Mouse (Mus musculus) forebrain, embryonic 12.5 days (tissue): ENCODE results near the gene Syt17. TPM values are rescaled to one million over a fixed set of nuclear protein-coding genes. Genes with fewer than 3 reads are reported as not detected.

Experiments
- ATAC-seq: fragments of 200-750 bp; cut with Nextera tagmentation; 2 replicates; pipeline ENCODE4 v1.8.0; 2017; ENCODE audit warnings: moderate TSS enrichment; ENCODE audit not compliant: low FRiP score
- H3K27ac ChIP-seq: fragments of 300-500 bp; sonication (generic); 2 replicates; pipeline ENCODE4 v1.5.1; 2016; ENCODE audit warnings: mild to moderate bottlenecking
- H3K27me3 ChIP-seq: fragments of 300-500 bp; sonication (generic); 2 replicates; pipeline ENCODE4 v1.6.1; 2016; ENCODE audit warnings: mild to moderate bottlenecking
- H3K36me3 ChIP-seq: fragments of 300-500 bp; sonication (generic); replicated peaks from 2 replicates; pipeline ENCODE4 v1.6.1; 2016; ENCODE audit warnings: mild to moderate bottlenecking
- H3K4me1 ChIP-seq: fragments of 300-500 bp; sonication (generic); 2 replicates; pipeline ENCODE4 v1.6.1; 2016
- H3K4me2 ChIP-seq: fragments of 300-500 bp; sonication (generic); 2 replicates; pipeline ENCODE4 v1.6.1; 2016; ENCODE audit warnings: mild to moderate bottlenecking, moderate library complexity
- H3K4me3 ChIP-seq: fragments of 300-500 bp; sonication (generic); replicated peaks from 2 replicates; pipeline ENCODE4 v1.5.1; 2016; ENCODE audit warnings: mild to moderate bottlenecking
- H3K9ac ChIP-seq: fragments of 300-500 bp; sonication (generic); 2 replicates; pipeline ENCODE4 v1.6.1; 2016; ENCODE audit warnings: mild to moderate bottlenecking
- H3K9me3 ChIP-seq: fragments of 300-500 bp; sonication (generic); 2 replicates; pipeline ENCODE4 v1.6.1; 2016
- WGBS: fragments of 180-500 bp; shearing (Covaris S2); methylation state at CpG from one replicate; pipeline ENCODE4 v1.1.7; 2016; 5-methylcytosine and 5-hydroxymethylcytosine counted together
- polyA plus RNA-seq: library from polyadenylated mRNA; unstranded; fragments of >200 nt; fragmentation: Nextera tagmentation; extraction: Ambion mirVana; gene quantifications from 2 replicates; pipeline ENCODE4 v1.2.1, GENCODE M21; 2016

Syt17 gene
- polyA plus RNA-seq, 1 experiment from 2014 or later, result 3.4 TPM

DNA sequence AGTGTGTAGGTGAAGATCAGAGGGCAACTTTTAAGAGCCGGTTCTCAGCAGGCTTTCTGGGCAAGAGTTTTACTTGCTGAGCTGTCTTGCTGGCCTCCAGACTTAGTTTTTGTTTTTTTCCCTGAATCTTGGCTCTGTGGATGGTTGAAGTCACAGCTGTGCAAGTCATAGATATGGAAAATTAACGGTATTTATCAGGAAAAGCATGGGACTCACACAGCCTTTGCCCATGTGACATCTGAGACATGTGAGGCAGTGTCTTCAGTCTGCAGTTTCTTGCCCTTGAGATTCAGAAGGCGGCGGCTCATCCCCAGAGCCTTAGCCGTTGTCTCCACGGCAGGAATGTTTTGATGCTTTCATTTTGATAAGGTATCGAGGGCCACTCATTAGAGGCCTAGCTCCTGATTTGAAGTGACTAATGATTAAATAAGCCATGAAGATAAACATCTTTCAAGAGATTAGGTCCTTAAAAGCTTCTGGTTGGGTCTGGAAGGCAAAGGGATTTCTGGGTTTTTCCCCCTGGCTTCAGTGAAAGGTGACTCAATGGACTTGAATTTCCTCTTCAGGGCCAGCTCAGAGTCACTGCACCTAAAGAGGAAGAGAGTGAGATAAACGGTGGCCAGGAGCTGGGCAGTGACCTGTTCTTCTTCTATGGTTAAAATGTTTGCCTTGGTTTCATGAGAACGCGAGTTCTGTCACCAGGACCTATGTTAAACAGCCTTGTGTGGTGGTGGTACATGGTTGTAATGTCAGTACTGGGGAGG is 33.2 kb upstream of the Syt17 start:
- H3K4me1 ChIP-seq, result 0 out of 2 replicates have a peak, but pooled peaks cover 3% of the 10 kb centered on the region
- no peaks in the 10 kb centered on the region for H3K9me3 ChIP-seq
- no peak for ATAC-seq
- H3K36me3 ChIP-seq, result no peaks in the 10 kb centered on the region
- H3K9ac ChIP-seq, result no peak overlapping the region
- 89% methylated on average over 10 of the region's 10 CpGs for WGBS
- no peak overlapping the region for H3K4me2 ChIP-seq
- no peak overlapping the region for H3K27ac ChIP-seq
- H3K27me3 ChIP-seq, result no peaks in the 10 kb centered on the region
- no peak overlapping the region for H3K4me3 ChIP-seq

DNA sequence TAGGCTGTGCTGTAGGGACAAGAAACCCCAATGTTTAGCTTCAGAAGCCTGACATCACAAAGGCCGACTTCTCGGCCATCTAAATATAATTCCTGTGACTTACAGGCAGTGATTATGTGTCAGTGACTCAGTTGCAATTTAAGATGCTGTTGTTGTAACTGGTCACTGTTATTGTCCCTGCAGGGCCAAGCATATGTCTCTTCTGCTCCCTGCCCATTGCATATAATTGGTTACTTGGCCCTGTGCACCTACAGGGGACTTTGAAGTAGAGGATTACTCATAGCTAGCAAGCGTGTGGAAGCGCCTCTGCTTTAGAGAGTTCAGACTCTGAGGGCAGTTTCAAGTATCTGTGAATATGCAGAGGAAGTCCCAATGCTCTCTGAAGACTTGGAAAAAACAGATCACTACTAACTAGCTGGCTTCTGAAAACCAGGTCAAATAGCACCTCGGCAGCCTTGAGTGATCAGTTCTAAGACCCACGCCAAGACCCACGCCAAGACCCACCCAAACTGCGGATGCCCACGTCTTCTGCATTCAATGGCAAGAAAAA is 32.2 kb upstream of the Syt17 start:
- peaks cover 3% of the 10 kb centered on the region; the same call in 1 of the 2 replicates for H3K4me1 ChIP-seq
- ATAC-seq, result no peak
- no peaks in the 10 kb centered on the region for H3K9me3 ChIP-seq
- no peaks in the 10 kb centered on the region for H3K27me3 ChIP-seq
- no peak overlapping the region for H3K27ac ChIP-seq
- WGBS, result 91% methylated on average over 9 of the region's 9 CpGs
- no peak overlapping the region for H3K4me3 ChIP-seq
- H3K9ac ChIP-seq, result no peak overlapping the region
- no peak overlapping the region for H3K4me2 ChIP-seq
- no peaks in the 10 kb centered on the region for H3K36me3 ChIP-seq

DNA sequence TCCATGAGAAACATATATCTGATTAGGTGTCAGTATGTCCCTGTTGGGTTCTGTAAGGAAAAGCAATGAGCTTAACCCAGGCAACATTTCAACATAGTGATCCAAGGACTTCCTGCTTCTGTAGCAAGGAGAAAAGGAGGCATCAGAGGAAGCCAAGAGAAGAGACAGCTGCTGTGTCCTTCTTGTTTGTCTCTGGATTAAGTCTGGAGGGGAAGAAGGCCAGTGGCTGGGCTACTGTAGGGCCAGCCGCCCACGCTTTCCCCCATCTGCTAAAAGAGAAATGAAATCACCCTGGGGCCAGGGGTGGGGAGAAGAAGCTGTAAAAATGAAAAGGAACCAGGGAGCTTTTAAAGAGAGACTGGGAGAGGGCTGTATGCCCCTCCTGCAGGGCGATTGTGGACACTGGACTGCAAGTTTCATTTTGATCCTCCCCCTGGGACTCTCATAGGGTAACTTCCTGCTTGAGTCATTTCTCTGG is 30.9 kb upstream of the Syt17 start:
- no peak for ATAC-seq
- WGBS, result 59% methylated on average over 3 of the region's 3 CpGs

DNA sequence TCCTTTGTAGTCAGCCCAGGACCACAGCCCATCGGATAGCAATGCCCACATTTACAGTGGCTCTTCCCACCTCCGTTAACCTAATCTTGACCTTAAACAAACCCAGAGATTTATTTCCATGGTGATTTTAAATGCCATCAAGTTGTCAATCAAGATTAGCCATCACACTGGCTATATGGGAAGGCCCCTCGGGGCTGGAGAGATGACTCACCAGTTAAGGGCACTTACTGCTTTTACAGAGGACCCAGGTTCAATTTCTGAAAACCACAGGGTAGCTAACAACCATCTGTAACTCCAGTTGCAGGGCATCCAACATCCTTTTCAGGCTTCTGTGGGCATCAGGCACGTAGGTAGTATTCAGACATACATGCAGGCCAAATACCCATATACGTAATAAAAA is 28.4 kb upstream of the Syt17 start:
- WGBS, result 56% methylated on average over 5 of the region's 5 CpGs
- no peaks in the 10 kb centered on the region for H3K9me3 ChIP-seq
- H3K27ac ChIP-seq, result no peak overlapping the region
- H3K9ac ChIP-seq, result no peak overlapping the region
- peaks cover 3% of the 10 kb centered on the region; the same call in 1 of the 2 replicates for H3K4me1 ChIP-seq
- H3K4me3 ChIP-seq, result no peak overlapping the region
- H3K27me3 ChIP-seq, result no peaks in the 10 kb centered on the region
- ATAC-seq, result no peak; the same call in 1 of the 2 replicates
- H3K4me2 ChIP-seq, result no peak overlapping the region
- no peaks in the 10 kb centered on the region for H3K36me3 ChIP-seq

More for the DNA sequence above, 30.9 kb upstream of the Syt17 start:
- Histone ChIP-seq H3K9ac (no peak overlapping the region), H3K27ac (no peak overlapping the region), H3K4me1 (peaks cover 3% of the 10 kb centered on the region; the same call in 1 of the 2 replicates), H3K27me3 (no peaks in the 10 kb centered on the region), H3K4me2 (no peak overlapping the region), H3K36me3 (no peaks in the 10 kb centered on the region), H3K4me3 (no peak overlapping the region), H3K9me3 (no peaks in the 10 kb centered on the region)

DNA sequence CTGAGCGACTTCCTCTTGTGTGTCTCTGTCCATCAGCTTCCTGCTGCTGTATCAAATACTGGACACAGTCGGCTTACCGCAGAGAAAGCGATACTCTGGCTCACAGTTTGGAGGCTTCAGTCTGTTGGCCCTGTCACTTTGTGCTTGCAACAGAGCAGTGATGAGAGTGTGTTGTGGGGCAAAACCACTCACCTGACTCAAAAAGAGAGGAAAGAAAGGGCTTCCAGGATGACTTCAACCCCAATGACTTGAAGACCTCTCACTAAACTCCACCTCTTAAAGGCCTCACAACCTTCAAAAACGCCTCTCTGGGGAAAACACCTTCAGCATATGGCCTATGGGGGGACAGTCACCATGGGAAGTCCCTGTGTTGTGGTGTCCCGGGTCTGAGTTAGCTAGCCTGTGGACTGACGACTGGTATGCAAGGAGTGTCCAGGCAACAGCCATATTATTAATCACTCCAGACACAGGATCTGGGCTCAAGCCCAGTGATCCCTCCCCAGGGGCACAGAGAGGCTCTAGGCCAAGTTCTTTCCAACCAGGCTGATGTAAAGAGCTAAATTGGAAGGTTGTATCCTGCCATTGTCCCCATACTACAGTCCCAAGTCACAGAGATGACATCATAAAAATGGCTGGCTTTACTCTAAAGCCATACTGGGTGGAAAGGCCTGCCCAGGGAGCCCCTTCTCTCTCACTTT is 27.1 kb upstream of the Syt17 start:
- H3K4me3 ChIP-seq, result no peak overlapping the region
- no peaks in the 10 kb centered on the region for H3K9me3 ChIP-seq
- WGBS, result 87% methylated on average over 7 of the region's 7 CpGs
- H3K4me2 ChIP-seq, result no peak overlapping the region
- peaks cover 3% of the 10 kb centered on the region; the same call in 1 of the 2 replicates for H3K4me1 ChIP-seq
- H3K9ac ChIP-seq, result no peak overlapping the region
- no peak overlapping the region for H3K27ac ChIP-seq
- no peak for ATAC-seq
- no peaks in the 10 kb centered on the region for H3K27me3 ChIP-seq
- no peaks in the 10 kb centered on the region for H3K36me3 ChIP-seq

DNA sequence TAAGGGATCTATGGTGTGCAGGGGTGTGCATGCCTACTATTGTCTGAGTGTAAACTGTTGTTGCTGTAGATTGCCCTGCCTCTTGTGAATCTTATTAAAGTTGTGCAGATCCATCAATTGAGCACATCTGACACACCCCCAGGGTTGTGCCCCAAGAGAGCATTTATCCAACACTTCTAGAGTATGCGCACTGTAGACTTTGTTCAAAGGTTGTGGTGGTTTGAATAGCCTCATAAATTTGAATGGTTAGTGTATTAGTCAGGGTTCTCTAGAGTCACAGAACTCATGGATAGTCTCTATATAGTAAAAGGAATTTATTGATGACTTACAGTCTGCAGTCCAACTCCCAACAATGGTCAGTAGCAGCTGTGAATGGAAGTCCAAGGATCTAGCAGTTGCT is 24.9 kb upstream of the Syt17 start:
- Histone ChIP-seq H3K9me3 (no peaks in the 10 kb centered on the region), H3K36me3 (no peaks in the 10 kb centered on the region), H3K4me2 (no peak overlapping the region), H3K27me3 (no peaks in the 10 kb centered on the region), H3K4me1 (peaks cover 3% of the 10 kb centered on the region; the same call in 1 of the 2 replicates), H3K4me3 (no peak overlapping the region), H3K27ac (no peak overlapping the region), H3K9ac (no peak overlapping the region)
- 91% methylated on average over 1 of the region's 1 CpGs for WGBS
- ATAC-seq, result no peak

DNA sequence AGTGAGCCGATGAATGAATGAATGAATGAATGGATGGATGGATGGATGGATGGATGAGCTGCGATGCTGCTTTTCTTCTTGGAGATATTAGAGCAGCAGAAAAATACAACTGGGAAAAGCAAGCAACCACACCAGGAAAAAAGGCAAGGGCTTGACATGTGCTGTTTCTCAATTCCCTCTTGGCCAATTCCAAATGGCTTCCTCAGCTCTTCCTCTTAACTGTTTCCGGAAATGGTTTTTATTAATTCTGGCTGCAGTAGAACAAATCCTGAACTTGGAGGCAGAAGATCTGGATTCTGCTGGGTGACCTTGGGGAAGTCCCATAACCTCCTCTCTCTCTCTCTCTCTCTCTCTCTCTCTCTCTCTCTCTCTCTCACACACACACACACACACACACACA is 20.0 kb upstream of the Syt17 start:
- Histone ChIP-seq H3K9me3 (no peaks in the 10 kb centered on the region), H3K36me3 (no peaks in the 10 kb centered on the region), H3K27ac (no peak overlapping the region), H3K4me2 (no peak overlapping the region), H3K9ac (no peak overlapping the region), H3K4me1 (peaks cover 8% of the 10 kb centered on the region), H3K4me3 (no peak overlapping the region), H3K27me3 (no peaks in the 10 kb centered on the region)
- 95% methylated on average over 3 of the region's 3 CpGs for WGBS
- no peak for ATAC-seq

DNA sequence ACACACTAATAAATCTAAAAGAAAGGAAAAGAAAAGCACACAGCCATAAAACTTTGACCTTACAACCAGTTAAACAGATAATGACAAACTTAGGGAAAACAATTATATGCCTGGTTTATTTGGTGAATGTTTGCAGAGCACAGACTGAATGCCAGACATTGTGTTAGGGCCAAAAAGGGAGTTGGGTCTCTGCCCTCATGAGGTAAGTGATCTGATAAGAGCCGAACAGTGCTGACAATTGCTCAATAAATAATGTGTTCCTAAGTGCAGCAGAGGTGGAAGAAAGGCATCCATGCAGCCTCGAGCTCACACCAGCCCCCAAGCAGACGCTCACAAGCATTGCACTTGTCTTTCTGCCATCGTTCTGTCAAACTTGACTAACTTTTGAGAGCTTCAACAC is 16.4 kb upstream of the Syt17 start:
- H3K36me3 ChIP-seq, result no peaks in the 10 kb centered on the region
- no peaks in the 10 kb centered on the region for H3K27me3 ChIP-seq
- H3K4me1 ChIP-seq, result peaks cover 24% of the 10 kb centered on the region
- 75% methylated on average over 4 of the region's 4 CpGs for WGBS
- H3K4me3 ChIP-seq, result no peak overlapping the region
- no peak overlapping the region for H3K27ac ChIP-seq
- no peak for ATAC-seq
- no peak overlapping the region for H3K9ac ChIP-seq
- no peak overlapping the region for H3K4me2 ChIP-seq
- no peaks in the 10 kb centered on the region for H3K9me3 ChIP-seq

DNA sequence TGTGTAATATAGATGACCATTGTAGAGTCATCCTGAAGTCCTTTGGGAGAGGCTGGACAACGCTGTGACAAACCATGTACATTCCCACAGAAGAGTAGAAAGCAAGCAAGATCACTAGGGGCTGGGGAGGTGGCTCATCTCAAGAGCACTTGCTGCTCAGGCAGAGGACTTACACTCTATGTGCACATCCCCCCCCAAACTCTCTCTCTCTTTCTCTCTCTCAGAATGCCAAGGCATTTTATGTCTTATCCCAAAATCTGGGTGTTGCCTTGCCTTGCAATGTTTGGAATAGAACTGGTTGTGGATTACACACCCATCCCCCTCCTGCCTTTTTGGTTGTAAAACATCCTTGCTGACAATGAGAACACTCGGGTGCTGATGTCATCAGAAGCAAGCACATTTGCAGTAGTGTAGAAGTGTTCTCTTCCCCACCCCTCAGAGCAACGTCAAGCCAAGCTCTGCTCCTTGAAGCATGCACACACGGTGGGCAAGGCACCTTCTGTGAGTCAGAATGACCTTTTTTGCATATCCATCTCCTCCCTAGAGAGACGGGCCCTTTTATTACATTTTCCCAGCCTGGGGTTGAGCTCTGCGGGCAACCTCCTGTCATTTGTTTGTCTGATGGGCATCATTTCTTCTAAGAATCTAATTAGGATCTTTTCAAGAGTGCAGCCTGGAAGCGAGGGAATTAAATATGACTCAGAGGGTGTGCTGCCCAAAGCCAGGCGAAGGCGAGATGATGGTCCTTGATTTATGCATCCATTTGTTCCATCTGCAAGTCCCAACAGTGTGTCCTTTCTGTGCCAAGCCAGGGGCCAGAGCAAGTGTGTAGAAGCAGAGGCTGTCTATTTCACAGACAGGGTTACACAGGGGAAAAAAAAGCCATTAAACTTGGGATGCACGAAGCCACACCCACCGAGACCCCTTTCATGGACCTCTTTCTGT is 15.1 kb upstream of the Syt17 start:
- peaks cover 24% of the 10 kb centered on the region for H3K4me1 ChIP-seq
- ATAC-seq, result no peak
- WGBS, result 34% methylated on average over 11 of the region's 11 CpGs
- no peaks in the 10 kb centered on the region for H3K36me3 ChIP-seq
- no peaks in the 10 kb centered on the region for H3K9me3 ChIP-seq
- 0 out of 2 replicates have a peak overlapping the region, but pooled peaks have one; percentile 25 for H3K27ac ChIP-seq
- no peaks in the 10 kb centered on the region for H3K27me3 ChIP-seq
- no peak overlapping the region for H3K9ac ChIP-seq
- H3K4me3 ChIP-seq, result no peak overlapping the region
- no peak overlapping the region for H3K4me2 ChIP-seq

DNA sequence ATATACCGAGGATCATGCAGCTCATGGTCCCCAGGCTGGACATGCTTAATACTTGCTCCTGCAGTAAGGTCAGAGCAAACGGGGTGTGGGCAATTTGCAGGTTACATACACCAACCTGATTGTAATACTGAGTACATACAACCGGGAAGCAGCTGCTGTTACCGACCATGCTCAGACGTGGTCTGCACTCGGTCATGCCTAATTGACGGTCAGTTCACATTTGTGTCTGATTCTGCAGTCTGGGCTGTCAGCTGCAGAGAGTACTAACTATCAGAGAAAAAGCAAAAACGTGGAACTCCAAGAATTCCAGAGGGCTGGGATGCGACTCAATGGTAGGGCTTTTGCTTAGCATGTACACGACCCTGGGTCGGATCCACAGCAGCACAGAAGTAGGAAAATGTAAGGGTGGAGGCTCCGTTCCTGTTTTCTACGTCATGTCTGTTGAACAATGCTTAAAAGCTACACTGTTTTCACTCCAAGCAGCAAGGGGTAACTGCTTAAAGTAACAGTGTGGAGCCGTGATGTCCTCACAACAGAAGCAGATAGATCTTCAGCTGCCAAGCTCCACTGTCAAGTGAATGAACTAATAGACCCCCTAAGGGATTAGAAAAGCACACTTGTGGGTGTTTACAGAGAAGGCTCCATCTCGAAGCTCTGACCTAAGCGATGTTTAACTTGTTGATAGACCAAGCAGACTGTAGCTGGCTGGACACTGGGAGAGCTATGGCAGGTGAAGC is 13.5 kb upstream of the Syt17 start:
- Histone ChIP-seq H3K36me3 (no peaks in the 10 kb centered on the region), H3K4me3 (no peak overlapping the region), H3K27ac (no peak overlapping the region), H3K9ac (no peak overlapping the region), H3K9me3 (no peaks in the 10 kb centered on the region), H3K4me1 (peaks cover 24% of the 10 kb centered on the region), H3K4me2 (no peak overlapping the region), H3K27me3 (no peaks in the 10 kb centered on the region)
- ATAC-seq, result peak; percentile 11; the same call in 1 of the 2 replicates
- 65% methylated on average over 16 of the region's 16 CpGs for WGBS

DNA sequence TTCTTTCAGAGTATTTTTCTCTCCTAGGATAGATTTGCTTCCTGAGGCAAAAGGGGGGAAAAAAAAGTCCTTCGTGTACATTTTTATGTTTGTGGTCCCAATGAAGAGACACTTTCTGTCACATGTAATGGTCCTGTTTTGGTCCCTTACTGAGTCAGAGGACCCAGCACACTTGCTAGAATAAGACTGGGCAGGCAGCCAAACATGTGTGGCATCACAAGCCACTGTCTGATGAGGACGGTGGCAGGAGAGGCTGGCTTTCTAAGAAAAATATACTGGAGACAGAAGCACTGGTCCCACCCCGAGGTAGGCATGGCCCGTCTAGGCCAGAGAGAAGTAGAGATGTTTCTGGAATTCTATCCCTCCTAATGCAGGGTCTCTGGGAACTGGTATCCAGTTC is 5.7 kb upstream of the Syt17 start:
- H3K9ac ChIP-seq, result no peak overlapping the region

More for the DNA sequence above, 5.7 kb upstream of the Syt17 start:
- no peaks in the 10 kb centered on the region for H3K9me3 ChIP-seq
- no peak overlapping the region for H3K27ac ChIP-seq
- no peak overlapping the region for H3K4me2 ChIP-seq
- no peak for ATAC-seq
- no peaks in the 10 kb centered on the region for H3K36me3 ChIP-seq
- no peak overlapping the region for H3K4me3 ChIP-seq
- H3K27me3 ChIP-seq, result peaks cover 4% of the 10 kb centered on the region; the same call in 1 of the 2 replicates
- H3K4me1 ChIP-seq, result 0 out of 2 replicates have a peak, but pooled peaks cover 4% of the 10 kb centered on the region
- 75% methylated on average over 4 of the region's 4 CpGs for WGBS
